8 mouse cellular contexts compared by ENCODE assay signal in the genomic region with DNA sequence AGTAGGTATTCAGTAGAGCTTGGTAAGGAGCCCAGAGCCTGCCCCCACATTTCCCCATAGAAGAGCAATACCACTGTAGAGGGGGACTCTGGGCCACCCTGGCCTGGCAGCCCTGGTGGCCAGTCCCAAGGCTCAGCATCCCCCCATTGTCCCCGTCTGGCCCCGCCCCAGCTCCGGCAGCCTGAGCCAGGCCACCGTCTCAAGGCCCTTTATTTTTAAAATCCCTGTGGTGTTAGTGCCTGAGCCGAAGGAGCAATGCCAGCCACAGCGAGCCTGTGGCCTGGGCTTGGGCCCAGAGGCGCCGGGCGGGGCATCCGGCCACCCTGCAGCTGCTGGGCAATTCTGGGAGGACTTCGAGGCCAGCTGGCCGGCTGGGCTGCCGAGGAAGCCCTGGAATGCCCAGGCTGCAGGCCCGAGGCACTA. TPM values are rescaled to one million over a fixed set of nuclear protein-coding genes. Genes with fewer than 3 reads are reported as not detected.
DNase-seq lines count a peak whose midpoint lies in the region; ATAC-seq lines count a peak whose summit lies in the region.

No protein-coding gene starts in this region.

- H3K27ac ChIP-seq in intestine, embryonic 14.5 days (ENCODE audit: low read depth), result peak overlapping the region; percentile 91
- peak overlapping the region; percentile 90 for H3K27ac ChIP-seq in midbrain, embryonic 10.5 days (replicated peaks)
- peak overlapping the region; percentile 90 for H3K27ac ChIP-seq in stomach, embryonic 16.5 days (ENCODE audit: low read length)

- H3K4me3 ChIP-seq in intestine, embryonic 14.5 days (ENCODE audit: low read depth, low read length), result no peak overlapping the region
- peak overlapping the region; percentile 28 for H3K4me3 ChIP-seq in midbrain, embryonic 10.5 days
- H3K4me3 ChIP-seq in stomach, embryonic 16.5 days (replicated peaks; ENCODE audit: low read length), result no peak overlapping the region

- no peaks in the 10 kb centered on the region for H3K27me3 ChIP-seq in intestine, embryonic 14.5 days (replicated peaks; ENCODE audit: control insufficient read depth, insufficient read depth, low read length)
- H3K27me3 ChIP-seq in midbrain, embryonic 10.5 days (ENCODE audit: low read depth, poor library complexity, severe bottlenecking), result peaks cover 11% of the 10 kb centered on the region
- H3K27me3 ChIP-seq in stomach, embryonic 16.5 days (ENCODE audit: control insufficient read depth, insufficient read depth, low read length), result no peaks in the 10 kb centered on the region

- DNase-seq in adrenal gland, adult 8-10 months, result peak; percentile 88
- DNase-seq in embryo, embryonic 10.5 days (ENCODE audit: low spot score), result peak; percentile 70
- peak; percentile 90 for DNase-seq in gastrocnemius, postnatal 25 days
- peak; percentile 71 for DNase-seq in intestine, embryonic 14.5 days (ENCODE audit: low spot score)
- peak; percentile 64 to 92 for DNase-seq in left cerebral cortex, postnatal 10 days (ENCODE audit: extremely low spot score in 1 of 2, low spot score in 2 of 2)
- peak; percentile 76 for DNase-seq in midbrain, embryonic 10.5 days (ENCODE audit: low spot score)
- DNase-seq in urinary bladder, postnatal 14 days (ENCODE audit: low spot score), result no peak

- ATAC-seq in intestine, embryonic 14.5 days (replicated peaks; ENCODE audit: low FRiP score, low TSS enrichment, low read depth), result peak; percentile 32
- ATAC-seq in stomach, embryonic 16.5 days (ENCODE audit: insufficient read depth, low FRiP score), result peak; percentile 45

- no peaks in the 10 kb centered on the region for H3K36me3 ChIP-seq in intestine, embryonic 14.5 days (ENCODE audit: control insufficient read depth, insufficient read depth, low read length)
- no peaks in the 10 kb centered on the region for H3K36me3 ChIP-seq in midbrain, embryonic 10.5 days
- no peaks in the 10 kb centered on the region for H3K36me3 ChIP-seq in stomach, embryonic 16.5 days (ENCODE audit: control insufficient read depth, insufficient read depth, low read length)

- H3K9me3 ChIP-seq in intestine, embryonic 14.5 days (ENCODE audit: control insufficient read depth, low read length), result no peaks in the 10 kb centered on the region
- 0 out of 2 replicates have a peak, but pooled peaks cover 5% of the 10 kb centered on the region for H3K9me3 ChIP-seq in midbrain, embryonic 10.5 days (replicated peaks)
- H3K9me3 ChIP-seq in stomach, embryonic 16.5 days (replicated peaks; ENCODE audit: control insufficient read depth, low read length), result no peaks in the 10 kb centered on the region

- peak overlapping the region; percentile 3 for H3K4me2 ChIP-seq in intestine, embryonic 14.5 days (ENCODE audit: low read length)
- H3K4me2 ChIP-seq in stomach, embryonic 16.5 days (ENCODE audit: low read depth, low read length), result peak overlapping the region; percentile 2; the same call in 1 of the 2 replicates

- peak overlapping the region; percentile 5; the same call in 1 of the 2 replicates for H3K9ac ChIP-seq in intestine, embryonic 14.5 days (ENCODE audit: low read length)
- H3K9ac ChIP-seq in stomach, embryonic 16.5 days (ENCODE audit: low read length), result peak overlapping the region; percentile 59

- intact Hi-C loops in left cerebral cortex, postnatal 10 days (cut with DNase I), result no loop called here

- WGBS in intestine, embryonic 14.5 days, result 20% methylated on average over 14 of the region's 14 CpGs
- WGBS in midbrain, embryonic 10.5 days, result 5% methylated on average over 14 of the region's 14 CpGs
- WGBS in stomach, embryonic 16.5 days, result 22% methylated on average over 14 of the region's 14 CpGs

- peaks cover 54% of the 10 kb centered on the region for H3K4me1 ChIP-seq in intestine, embryonic 14.5 days (replicated peaks; ENCODE audit: control insufficient read depth, insufficient read depth, low read length)
- H3K4me1 ChIP-seq in midbrain, embryonic 10.5 days, result peaks cover 67% of the 10 kb centered on the region
- H3K4me1 ChIP-seq in stomach, embryonic 16.5 days (ENCODE audit: control insufficient read depth, insufficient read depth, low read length), result peaks cover 51% of the 10 kb centered on the region

RNA-seq across cellular contexts. Expression of a gene that starts 9.7 kb away (rescaled TPM):
- 10 to 100 TPM; 41.2 to 85.0 (median 65.8) TPM for total RNA-seq in adrenal gland, adult 8-10 months (2022)
- total RNA-seq in gastrocnemius, postnatal 25 days (2021), result 10 to 100 TPM in 1 of 2 experiments, 1 to 10 TPM in 1; 9.3 to 10.5 TPM
- 44.9 and 45.7 TPM in 2 replicates for polyA plus RNA-seq in intestine, embryonic 14.5 days (2014; fragmentation: Nextera tagmentation; extraction: Ambion mirVana)
- total RNA-seq in left cerebral cortex, postnatal 10 days (2021), result 1 to 10 TPM; 6.2 to 8.4 TPM
- polyA plus RNA-seq in midbrain, embryonic 10.5 days (2016; fragmentation: Nextera tagmentation; extraction: Ambion mirVana), result 12.9 and 14.3 TPM in 2 replicates
- polyA plus RNA-seq in stomach, embryonic 16.5 days (2015; fragmentation: Nextera tagmentation; extraction: Ambion mirVana), result 47.9 and 52.2 TPM in 2 replicates

RNA-seq across cellular contexts. Expression of a gene that starts 22.6 kb away (rescaled TPM):
- not detected for total RNA-seq in adrenal gland, adult 8-10 months (2022)
- total RNA-seq in gastrocnemius, postnatal 25 days (2021), result not detected
- 776 and 848 TPM in 2 replicates for polyA plus RNA-seq in intestine, embryonic 14.5 days (2014; fragmentation: Nextera tagmentation; extraction: Ambion mirVana)
- not detected for total RNA-seq in left cerebral cortex, postnatal 10 days (2021)
- not detected in 2 replicates for polyA plus RNA-seq in midbrain, embryonic 10.5 days (2016; fragmentation: Nextera tagmentation; extraction: Ambion mirVana)
- 86.6 and 122 TPM in 2 replicates for polyA plus RNA-seq in stomach, embryonic 16.5 days (2015; fragmentation: Nextera tagmentation; extraction: Ambion mirVana)

RNA-seq across cellular contexts. Expression of a gene that starts 29.9 kb away (rescaled TPM):
- total RNA-seq in adrenal gland, adult 8-10 months (2022), result 10 to 100 TPM in 1 of 4 experiments, 1 to 10 TPM in 3; 6.6 to 10.0 (median 8.1) TPM
- 1 to 10 TPM; 6.4 to 7.8 TPM for total RNA-seq in gastrocnemius, postnatal 25 days (2021)
- 7.3 and 8.6 TPM in 2 replicates for polyA plus RNA-seq in intestine, embryonic 14.5 days (2014; fragmentation: Nextera tagmentation; extraction: Ambion mirVana)
- 1 to 10 TPM; 4.3 to 5.1 TPM for total RNA-seq in left cerebral cortex, postnatal 10 days (2021)
- polyA plus RNA-seq in midbrain, embryonic 10.5 days (2016; fragmentation: Nextera tagmentation; extraction: Ambion mirVana), result 2.6 TPM in 2 replicates
- 4.0 and 4.4 TPM in 2 replicates for polyA plus RNA-seq in stomach, embryonic 16.5 days (2015; fragmentation: Nextera tagmentation; extraction: Ambion mirVana)

RNA-seq across cellular contexts. Expression of a gene that starts 44.3 kb away (rescaled TPM):
- total RNA-seq in adrenal gland, adult 8-10 months (2022), result 10 to 100 TPM; 57.9 to 79.2 (median 66.5) TPM
- total RNA-seq in gastrocnemius, postnatal 25 days (2021), result 10 to 100 TPM; 33.5 to 34.2 TPM
- polyA plus RNA-seq in intestine, embryonic 14.5 days (2014; fragmentation: Nextera tagmentation; extraction: Ambion mirVana), result 38.1 and 44.4 TPM in 2 replicates
- total RNA-seq in left cerebral cortex, postnatal 10 days (2021), result 10 to 100 TPM; 54.7 to 57.6 TPM
- 47.1 and 52.8 TPM in 2 replicates for polyA plus RNA-seq in midbrain, embryonic 10.5 days (2016; fragmentation: Nextera tagmentation; extraction: Ambion mirVana)
- 48.4 and 51.4 TPM in 2 replicates for polyA plus RNA-seq in stomach, embryonic 16.5 days (2015; fragmentation: Nextera tagmentation; extraction: Ambion mirVana)

RNA-seq across cellular contexts. Expression of a gene that starts 59.4 kb away (rescaled TPM):
- 10 to 100 TPM; 12.3 to 25.8 (median 20.7) TPM for total RNA-seq in adrenal gland, adult 8-10 months (2022)
- 1 to 10 TPM; 2.4 to 6.4 TPM for total RNA-seq in gastrocnemius, postnatal 25 days (2021)
- 18.4 and 19.1 TPM in 2 replicates for polyA plus RNA-seq in intestine, embryonic 14.5 days (2014; fragmentation: Nextera tagmentation; extraction: Ambion mirVana)
- total RNA-seq in left cerebral cortex, postnatal 10 days (2021), result 1 to 10 TPM; 6.7 to 7.6 TPM
- 81.5 and 121 TPM in 2 replicates for polyA plus RNA-seq in midbrain, embryonic 10.5 days (2016; fragmentation: Nextera tagmentation; extraction: Ambion mirVana)
- 18.5 and 18.7 TPM in 2 replicates for polyA plus RNA-seq in stomach, embryonic 16.5 days (2015; fragmentation: Nextera tagmentation; extraction: Ambion mirVana)
